Mouse (Mus musculus) MEL (cell line): ENCODE measurements around the gene Kiss1r. TPM values are rescaled to one million over a fixed set of nuclear protein-coding genes. Genes with fewer than 3 reads are reported as not detected.

Experiments used
- DNase-seq: peaks from one replicate; pipeline ENCODE4 v3.0.0; 2011; ENCODE audit warnings: low read depth, low spot score
- H3K27ac ChIP-seq: 2 replicates; pipeline ENCODE4 v1.5.1; 2012; ENCODE audit warnings: low read depth, mild to moderate bottlenecking, control low read depth, low read length, moderate library complexity; ENCODE audit not compliant: control insufficient read depth
- H3K27me3 ChIP-seq, 2 experiments: fragments of 150-350 bp in 1 of 2; sonication (generic) in 1 of 2; 2 replicates each; pipeline ENCODE4 v1.6.1; 2012; ENCODE audit warnings: low read length in 2 of 2, mild to moderate bottlenecking in 2 of 2, improper control_type of control experiment in 1 of 2, moderate library complexity in 1 of 2; ENCODE audit not compliant: insufficient read depth in 2 of 2, control insufficient read depth in 1 of 2
- H3K36me3 ChIP-seq, 2 experiments: 2 replicates each; pipeline ENCODE4 v1.6.1; 2012 to 2014; ENCODE audit warnings: low read length in 2 of 2, improper control_type of control experiment in 1 of 2, inconsistent platforms in 1 of 2, mild to moderate bottlenecking in 1 of 2; ENCODE audit not compliant: insufficient read depth in 2 of 2, control insufficient read depth in 1 of 2
- H3K4me1 ChIP-seq, 2 experiments: fragments of 150-350 bp in 1 of 2; sonication (generic) in 1 of 2; 2 replicates each; pipeline ENCODE4 v1.6.1; 2012; ENCODE audit warnings: low read length in 2 of 2, improper control_type of control experiment in 1 of 2, mild to moderate bottlenecking in 1 of 2; ENCODE audit not compliant: insufficient read depth in 2 of 2, control insufficient read depth in 1 of 2
- H3K4me3 ChIP-seq, 2 experiments: fragments of 150-350 bp in 1 of 2; sonication (generic) in 1 of 2; 2 replicates each; pipeline ENCODE4 v1.5.1; 2012; ENCODE audit warnings: low read depth in 2 of 2, low read length in 2 of 2, mild to moderate bottlenecking in 2 of 2, moderate library complexity in 2 of 2, control low read depth in 1 of 2, improper control_type of control experiment in 1 of 2; ENCODE audit not compliant: control insufficient read depth in 1 of 2, insufficient read depth in 1 of 2
- H3K79me2 ChIP-seq: 2 replicates; pipeline ENCODE4 v1.6.1; 2012; ENCODE audit warnings: mild to moderate bottlenecking, low read length, moderate library complexity; ENCODE audit not compliant: control insufficient read depth, poor library complexity, insufficient read depth
- H3K9ac ChIP-seq: 2 replicates; pipeline ENCODE4 v1.6.1; 2012; ENCODE audit warnings: low read depth, mild to moderate bottlenecking, control low read depth, low read length, moderate library complexity; ENCODE audit not compliant: control insufficient read depth, poor library complexity, severe bottlenecking
- H3K9me3 ChIP-seq: fragments of 150-350 bp; sonication (generic); replicated peaks from 2 replicates; pipeline ENCODE4 v1.6.1; 2012; ENCODE audit warnings: mild to moderate bottlenecking, low read length, improper control_type of control experiment, moderate library complexity; ENCODE audit not compliant: insufficient read depth
- CHD1 ChIP-seq: IDR thresholded peaks from 2 replicates; pipeline ENCODE4 v1.6.1; 2012; ENCODE audit warnings: low read depth, mild to moderate bottlenecking, inconsistent platforms, low read length, improper control_type of control experiment
- CHD2 ChIP-seq: IDR thresholded peaks from 2 replicates; pipeline ENCODE4 v1.6.1; 2011; ENCODE audit warnings: low read length, improper control_type of control experiment
- CTCF ChIP-seq, 3 experiments: IDR thresholded peaks in 2 of 3; conservative IDR thresholded peaks in 1 of 3; 2 replicates each; pipeline ENCODE4 v1.5.1; 2011 to 2012; ENCODE audit warnings: low read length in 3 of 3, low read depth in 2 of 3, mild to moderate bottlenecking in 2 of 3, improper control_type of control experiment in 1 of 3, inconsistent platforms in 1 of 3, mixed read lengths in 1 of 3, moderate library complexity in 1 of 3; ENCODE audit not compliant: control insufficient read depth in 1 of 3, insufficient read depth in 1 of 3, poor library complexity in 1 of 3, severe bottlenecking in 1 of 3
- GABPA ChIP-seq: IDR thresholded peaks from 2 replicates; pipeline ENCODE4 v1.6.1; 2012; ENCODE audit warnings: low read depth, mild to moderate bottlenecking, inconsistent platforms, low read length, improper control_type of control experiment, moderate library complexity
- GATA1 ChIP-seq: IDR thresholded peaks from 2 replicates; pipeline ENCODE4 v1.6.1; 2011; ENCODE audit warnings: low read depth, low read length, improper control_type of control experiment
- JUND ChIP-seq: IDR thresholded peaks from 2 replicates; pipeline ENCODE4 v1.6.1; 2011; ENCODE audit warnings: low read depth, mild to moderate bottlenecking, improper control_type of control experiment, low read length
- KAT2A ChIP-seq: conservative IDR thresholded peaks from 2 replicates; pipeline ENCODE4 v1.6.1; 2012; ENCODE audit warnings: low read depth, low read length, improper control_type of control experiment, inconsistent platforms
- MAFK ChIP-seq: IDR thresholded peaks from 2 replicates; pipeline ENCODE4 v1.6.1; 2011; ENCODE audit warnings: low read depth, mild to moderate bottlenecking, low read length, improper control_type of control experiment, borderline replicate concordance
- MAX ChIP-seq: IDR thresholded peaks from 2 replicates; pipeline ENCODE4 v1.6.1; 2011; ENCODE audit warnings: low read length, improper control_type of control experiment
- MAZ ChIP-seq: IDR thresholded peaks from 2 replicates; pipeline ENCODE4 v1.6.1; 2012; ENCODE audit warnings: low read depth, mild to moderate bottlenecking, inconsistent platforms, low read length, improper control_type of control experiment
- MEF2A ChIP-seq: IDR thresholded peaks from 2 replicates; pipeline ENCODE4 v1.6.1; 2014; ENCODE audit warnings: low read depth, mild to moderate bottlenecking, inconsistent platforms, low read length, improper control_type of control experiment; ENCODE audit not compliant: poor library complexity, insufficient replicate concordance, severe bottlenecking; ENCODE audit errors: extremely low read depth
- MXI1 ChIP-seq: IDR thresholded peaks from 2 replicates; pipeline ENCODE4 v1.6.1; 2011; ENCODE audit warnings: mild to moderate bottlenecking, low read depth, low read length, improper control_type of control experiment
- MYC ChIP-seq: IDR thresholded peaks from 2 replicates; pipeline ENCODE4 v1.6.1; 2011; ENCODE audit warnings: low read depth, mild to moderate bottlenecking, low read length, improper control_type of control experiment, moderate library complexity
- NELFE ChIP-seq: IDR thresholded peaks from 2 replicates; pipeline ENCODE4 v1.6.1; 2011; ENCODE audit warnings: low read depth, low read length, improper control_type of control experiment
- NRF1 ChIP-seq: IDR thresholded peaks from 2 replicates; pipeline ENCODE4 v1.6.1; 2014; ENCODE audit warnings: low read depth, mild to moderate bottlenecking, inconsistent platforms, low read length, improper control_type of control experiment, moderate library complexity; ENCODE audit not compliant: poor library complexity, insufficient read depth, severe bottlenecking
- POLR2A ChIP-seq, 2 experiments: IDR thresholded peaks; 2 replicates each; pipeline ENCODE4 v1.6.1; 2011 to 2012; ENCODE audit warnings: low read length in 2 of 2, mild to moderate bottlenecking in 2 of 2, control low read depth in 1 of 2, improper control_type of control experiment in 1 of 2, low read depth in 1 of 2, moderate library complexity in 1 of 2; ENCODE audit not compliant: control insufficient read depth in 1 of 2, insufficient read depth in 1 of 2, poor library complexity in 1 of 2
- RAD21 ChIP-seq: IDR thresholded peaks from 2 replicates; pipeline ENCODE4 v1.6.1; 2011; ENCODE audit warnings: mild to moderate bottlenecking, low read depth, low read length, improper control_type of control experiment
- SIN3A ChIP-seq: IDR thresholded peaks from 2 replicates; pipeline ENCODE4 v1.6.1; 2012; ENCODE audit warnings: low read length, improper control_type of control experiment, inconsistent platforms
- SMC3 ChIP-seq: IDR thresholded peaks from 2 replicates; pipeline ENCODE4 v1.6.1; 2011; ENCODE audit warnings: low read depth, low read length, improper control_type of control experiment
- TAL1 ChIP-seq: IDR thresholded peaks from 2 replicates; pipeline ENCODE4 v1.6.1; 2012; ENCODE audit warnings: mild to moderate bottlenecking, inconsistent platforms, low read length, moderate library complexity, mixed read lengths
- TBP ChIP-seq: IDR thresholded peaks from 2 replicates; pipeline ENCODE4 v1.8.0; 2011; ENCODE audit warnings: low read depth, low read length, improper control_type of control experiment
- UBTF ChIP-seq: IDR thresholded peaks from 2 replicates; pipeline ENCODE4 v1.6.1; 2012; ENCODE audit warnings: low read depth, mild to moderate bottlenecking, inconsistent platforms, low read length, improper control_type of control experiment, moderate library complexity, borderline replicate concordance; ENCODE audit not compliant: insufficient read depth
- ZKSCAN1 ChIP-seq: IDR thresholded peaks from 2 replicates; pipeline ENCODE4 v1.6.1; 2012; ENCODE audit warnings: low read depth, mild to moderate bottlenecking, inconsistent platforms, low read length, improper control_type of control experiment, moderate library complexity
- ZMIZ1 ChIP-seq: IDR thresholded peaks from 2 replicates; pipeline ENCODE4 v1.6.1; 2012; ENCODE audit warnings: low read depth, mild to moderate bottlenecking, inconsistent platforms, low read length, improper control_type of control experiment, moderate library complexity
- ZNF384 ChIP-seq: IDR thresholded peaks from 2 replicates; pipeline ENCODE4 v1.6.1; 2012; ENCODE audit warnings: low read depth, mild to moderate bottlenecking, inconsistent platforms, low read length, improper control_type of control experiment
- polyA plus RNA-seq, 2 experiments: library from polyadenylated mRNA; stranded (reverse) in 1 of 2; unstranded in 1 of 2; fragments of >175 nt in 1 of 2; fragments of >200 nt in 1 of 2; gene quantifications; 2 replicates each; pipeline versions ENCODE4 v1.2.1 to v1.2.4; 2012; ENCODE audit warnings: low replicate concordance in 2 of 2, low read depth in 1 of 2; ENCODE audit not compliant: insufficient read length in 2 of 2, insufficient read depth in 1 of 2, missing spikeins in 1 of 2
- total RNA-seq: library from RNA; depleted of rRNA; stranded (reverse); fragments of 300-350 nt; gene quantifications from 2 replicates; pipeline ENCODE4 v1.2.3, GENCODE M21; 2012

The Kiss1r gene
- total and polyA plus RNA-seq, 3 experiments = 9.1 to 23.5 TPM; not detected in 1

DNA sequence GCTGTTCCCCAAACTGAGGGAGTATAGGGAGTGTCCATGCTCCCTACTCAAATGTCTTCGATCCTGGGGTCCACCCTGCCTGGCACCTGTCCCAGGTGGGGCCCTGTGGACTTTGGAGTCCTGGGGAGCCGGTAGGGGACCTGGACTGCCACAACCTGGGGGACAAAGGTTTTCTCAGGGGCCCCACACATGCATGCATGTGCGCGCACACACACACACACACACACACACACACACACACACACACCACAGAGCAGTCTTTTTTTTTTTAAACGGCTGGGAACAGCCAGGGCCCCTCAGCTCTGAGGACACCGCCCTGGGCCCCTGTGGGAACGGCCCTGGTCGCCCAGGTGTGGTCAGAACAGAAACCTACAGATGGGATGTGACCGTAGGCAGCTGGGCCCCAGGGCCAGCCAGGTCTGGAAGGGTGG lies 26.7 kb downstream of the Kiss1r start:
- H3K27ac ChIP-seq = no peak overlapping the region
- DNase-seq = no peak
- no peak overlapping the region for H3K4me3 ChIP-seq
- 0 out of 4 replicates have a peak, but pooled peaks cover 0 to 4% of the 10 kb centered on the region in 2 experiments for H3K4me1 ChIP-seq
- no peaks in the 10 kb centered on the region; a peak in 1 of 4 replicates for H3K36me3 ChIP-seq
- H3K27me3 ChIP-seq = no peaks in the 10 kb centered on the region
- no peak overlapping the region for H3K9ac ChIP-seq
- H3K79me2 ChIP-seq = no peaks in the 10 kb centered on the region
- H3K9me3 ChIP-seq = no peaks in the 10 kb centered on the region
- no peak for TF ChIP-seq CTCF (IDR thresholded peaks at IDR 0.05 in 2 of 3, conservative IDR thresholded peaks at IDR 0.05 in 1 of 3; ENCODE audit: control insufficient read depth in 1 of 3, insufficient read depth in 1 of 3, low read depth in 2 of 3, low read length in 3 of 3, poor library complexity in 1 of 3, severe bottlenecking in 1 of 3)
- no peak for TF ChIP-seq SMC3
- no peak for TF ChIP-seq NELFE
- TF ChIP-seq POLR2A (IDR thresholded peaks at IDR 0.05; ENCODE audit: control insufficient read depth in 1 of 2, insufficient read depth in 1 of 2, low read depth in 1 of 2, low read length in 2 of 2, poor library complexity in 1 of 2) = no peak
- no peak for TF ChIP-seq GABPA
- no peak for TF ChIP-seq UBTF
- TF ChIP-seq SIN3A = no peak
- TF ChIP-seq ZKSCAN1 = no peak
- no peak for TF ChIP-seq TBP
- TF ChIP-seq CHD2 = no peak
- no peak for TF ChIP-seq MAFK
- TF ChIP-seq MAZ = no peak
- TF ChIP-seq NRF1 = no peak
- TF ChIP-seq KAT2A = no peak
- TF ChIP-seq ZNF384 = no peak
- no peak for TF ChIP-seq GATA1

DNA sequence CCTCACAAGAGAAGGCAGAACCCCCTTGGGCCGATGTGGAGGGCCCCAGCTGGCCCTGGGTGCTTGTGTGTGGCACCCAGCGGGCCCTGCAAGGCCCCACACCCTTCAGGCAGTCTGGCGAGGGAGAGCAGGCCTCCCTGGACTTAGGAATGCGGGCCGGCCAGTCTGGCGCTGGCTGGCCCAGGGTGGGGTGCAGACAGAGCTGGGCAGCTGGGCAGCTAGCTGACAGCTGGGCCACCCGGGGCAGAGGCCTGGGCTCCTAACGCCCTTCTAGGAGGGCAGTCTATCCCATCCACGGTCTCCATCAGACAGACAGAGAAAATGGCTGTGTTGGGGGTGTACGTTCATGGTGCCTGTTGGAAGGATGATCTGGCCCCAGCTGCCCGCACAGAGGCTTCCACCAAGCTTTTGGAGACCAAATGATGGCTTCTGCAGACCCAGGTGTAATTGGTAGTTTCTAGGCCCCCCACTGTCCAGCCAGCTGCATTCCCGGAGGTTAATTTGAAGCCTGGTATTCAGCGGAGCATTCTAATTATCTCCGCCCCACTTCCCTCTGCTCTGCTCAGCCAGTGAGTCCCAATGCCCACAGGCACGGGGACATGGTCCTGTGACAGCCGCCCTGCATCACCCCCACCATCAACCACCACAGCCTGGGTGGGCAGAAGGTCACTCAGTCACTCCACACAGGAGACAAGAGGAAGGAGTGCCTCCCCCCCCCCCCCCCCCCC lies 28.9 kb downstream of the Kiss1r start:
- no peaks in the 10 kb centered on the region for H3K79me2 ChIP-seq
- no peaks in the 10 kb centered on the region; a peak in 1 of 4 replicates for H3K36me3 ChIP-seq
- H3K4me3 ChIP-seq = no peak overlapping the region
- H3K9me3 ChIP-seq = no peaks in the 10 kb centered on the region
- no peak overlapping the region for H3K27ac ChIP-seq
- H3K4me1 ChIP-seq = 0 out of 4 replicates have a peak, but pooled peaks cover 0 to under 1% of the 10 kb centered on the region in 2 experiments
- H3K9ac ChIP-seq = no peak overlapping the region
- TF ChIP-seq MXI1 (no peak), ZKSCAN1 (no peak), CHD1 (no peak), MEF2A (no peak), MAX (no peak), TAL1 (no peak), NRF1 (no peak), POLR2A (IDR thresholded peaks at IDR 0.05; ENCODE audit: control insufficient read depth in 1 of 2, insufficient read depth in 1 of 2, low read depth in 1 of 2, low read length in 2 of 2, poor library complexity in 1 of 2) (no peak), RAD21 (no peak), NELFE (no peak), GATA1 (no peak), UBTF (no peak), MAZ (no peak), JUND (no peak), MYC (no peak), KAT2A (no peak), ZMIZ1 (no peak)
- H3K27me3 ChIP-seq = no peaks in the 10 kb centered on the region
- no peak for DNase-seq
